Comparison of ENCODE assay signal across 8 mouse cellular contexts in genomic region chr11:61146645-61147299, GRCm38 (mm10). TPM values are rescaled to one million over a fixed set of nuclear protein-coding genes. Genes with fewer than 3 reads are reported as not detected.
DNase-seq lines count a peak whose midpoint lies in the region; ATAC-seq lines count a peak whose summit lies in the region.

No protein-coding gene starts in this region.

- peaks cover 13% of the 10 kb centered on the region for H3K36me3 ChIP-seq in forebrain, embryonic 13.5 days (ENCODE audit: poor library complexity, severe bottlenecking)
- peaks cover 4% of the 10 kb centered on the region; the same call in 1 of the 2 replicates for H3K36me3 ChIP-seq in kidney, embryonic 16.5 days (ENCODE audit: insufficient read depth, low read length)

- no peaks in the 10 kb centered on the region for H3K9me3 ChIP-seq in forebrain, embryonic 13.5 days (replicated peaks)
- H3K9me3 ChIP-seq in kidney, embryonic 16.5 days (ENCODE audit: low read length), result no peaks in the 10 kb centered on the region

- ATAC-seq in forebrain, embryonic 13.5 days, result peak; percentile 38; the same call in 1 of the 2 replicates
- peak; percentile 46; the same call in 1 of the 2 replicates for ATAC-seq in kidney, embryonic 16.5 days (ENCODE audit: low FRiP score, low TSS enrichment)
- peak; percentile 42 for ATAC-seq in megakaryocyte progenitor cell, adult 5-6 weeks (replicated peaks; ENCODE audit: poor library complexity)

- peak overlapping the region; percentile 79 for H3K4me2 ChIP-seq in forebrain, embryonic 13.5 days
- peak overlapping the region; percentile 74 for H3K4me2 ChIP-seq in kidney, embryonic 16.5 days (replicated peaks; ENCODE audit: low read depth, low read length)

- peaks cover 11% of the 10 kb centered on the region for H3K4me1 ChIP-seq in forebrain, embryonic 13.5 days
- peaks cover 4% of the 10 kb centered on the region for H3K4me1 ChIP-seq in kidney, embryonic 16.5 days (ENCODE audit: insufficient read depth, low read length)

- H3K9ac ChIP-seq in forebrain, embryonic 13.5 days, result peak overlapping the region; percentile 66
- H3K9ac ChIP-seq in kidney, embryonic 16.5 days (replicated peaks; ENCODE audit: low read length), result peak overlapping the region; percentile 58

- 13% methylated on average over 20 of the region's 20 CpGs for WGBS in forebrain, embryonic 13.5 days
- WGBS in kidney, embryonic 16.5 days, result 16% methylated on average over 20 of the region's 20 CpGs

- peak overlapping the region; percentile 39 for H3K4me3 ChIP-seq in forebrain, embryonic 13.5 days
- peak overlapping the region; percentile 47 for H3K4me3 ChIP-seq in kidney, embryonic 16.5 days (ENCODE audit: low read length)

- DNase-seq in gastrocnemius, postnatal 10 days, result peak; percentile 24
- no peak for DNase-seq in gastrocnemius, adult 8-10 months (ENCODE audit: low spot score in 2 of 2)
- peak; percentile 91 for DNase-seq in ZHBTc4 (ENCODE audit: low read depth, low spot score)
- peak; percentile 41 for DNase-seq in testis, postnatal 14 days (ENCODE audit: low spot score)
- no peak for DNase-seq in layer of hippocampus, adult 9-10 months (ENCODE audit: low spot score)

- peaks cover 24% of the 10 kb centered on the region; the same call in 1 of the 2 replicates for H3K27me3 ChIP-seq in forebrain, embryonic 13.5 days
- peaks cover 12% of the 10 kb centered on the region; the same call in 1 of the 2 replicates for H3K27me3 ChIP-seq in kidney, embryonic 16.5 days (ENCODE audit: insufficient read depth, low read length)

- no peak overlapping the region for H3K27ac ChIP-seq in forebrain, embryonic 13.5 days
- no peak overlapping the region for H3K27ac ChIP-seq in kidney, embryonic 16.5 days (ENCODE audit: low read length)

RNA-seq across cellular contexts. Expression of gene Tnfrsf13b, which starts 20.2 kb away (rescaled TPM):
- 1 to 10 TPM in 1 of 2 experiments, under 1 TPM in 1; 0.61 to 1.2 TPM for total RNA-seq in gastrocnemius, postnatal 10 days (2021)
- under 1 TPM in 3 of 4 experiments, not detected in 1; 0.19 to 0.29 (median 0.19) TPM for total RNA-seq in gastrocnemius, adult 8-10 months (2022)
- 0.48 and 0.63 TPM in 2 replicates for polyA plus RNA-seq in forebrain, embryonic 13.5 days (2015; fragmentation: Nextera tagmentation; extraction: Ambion mirVana)
- 1.3 and 1.8 TPM in 2 replicates for polyA plus RNA-seq in kidney, embryonic 16.5 days (2015; fragmentation: Nextera tagmentation; extraction: Ambion mirVana)
- 39.9 and 42.4 TPM in 2 replicates for total RNA-seq in megakaryocyte progenitor cell, adult 5-6 weeks (2015)
- 55.3 and 64.2 TPM in 2 replicates for total RNA-seq in megakaryocyte progenitor cell, adult 5-6 weeks (2017)

RNA-seq across cellular contexts. Expression of gene Usp22, which starts 28.1 kb away (rescaled TPM):
- 10 to 100 TPM; 28.1 to 39.3 TPM for total RNA-seq in gastrocnemius, postnatal 10 days (2021)
- total RNA-seq in gastrocnemius, adult 8-10 months (2022), result 10 to 100 TPM; 13.3 to 16.1 (median 15.7) TPM
- polyA plus RNA-seq in forebrain, embryonic 13.5 days (2015; fragmentation: Nextera tagmentation; extraction: Ambion mirVana), result 272 and 304 TPM in 2 replicates
- 137 and 144 TPM in 2 replicates for polyA plus RNA-seq in kidney, embryonic 16.5 days (2015; fragmentation: Nextera tagmentation; extraction: Ambion mirVana)
- total RNA-seq in megakaryocyte progenitor cell, adult 5-6 weeks (2015), result 32.3 and 36.1 TPM in 2 replicates
- 54.1 and 79.4 TPM in 2 replicates for total RNA-seq in megakaryocyte progenitor cell, adult 5-6 weeks (2017)

Comparison
In these comparisons a context has a peak if more than half of its experiments do, and no peak if none do; other contexts are left out.
1. DNase-seq: peak in gastrocnemius, postnatal 10 days (single experiment), ZHBTc4 (single experiment) and testis, postnatal 14 days (single experiment); none in gastrocnemius, adult 8-10 months (0 of 2) and layer of hippocampus, adult 9-10 months (single experiment).
2. RNA of gene Tnfrsf13b, which starts 20.2 kb away (total RNA-seq): 39.9 to 64.2 TPM in megakaryocyte progenitor cell, adult 5-6 weeks; 0.61 to 1.2 TPM in gastrocnemius, postnatal 10 days and 0.19 to 0.29 TPM in gastrocnemius, adult 8-10 months; every median in the first group is over 10 times any median in the second.
3. Peak in every context shown above with its lines, with median percentiles within 50 percentile points of each other: ATAC-seq.